Mouse (Mus musculus): Measurements from ENCODE around the gene Zc3h7b. TPM values are rescaled to one million over a fixed set of nuclear protein-coding genes. Genes with fewer than 3 reads are reported as not detected.

Zc3h7b gene
- total RNA-seq, 2 experiments from 2014 or later = 188 to 197 TPM

GRCm38 (mm10) chr15:81776631-81777422, 32.0 kb downstream of the Zc3h7b start:
- DNase-seq (ENCODE audit: low spot score in 2 of 2) = no peak
- intact Hi-C loops (cut with DNase I) = no loop called here

- intact Hi-C loops (cut with DNase I) = no loop called here
- DNase-seq (ENCODE audit: low spot score in 2 of 2) = no peak
These were observed 37.0 kb downstream of the Zc3h7b start for GRCm38 (mm10) chr15:81781816-81782215.

GRCm38 (mm10) chr15:81784762-81785161, 39.9 kb downstream of the Zc3h7b start:
- intact Hi-C loops (cut with DNase I) = no loop called here
- DNase-seq (ENCODE audit: low spot score in 2 of 2) = peak in 1 of 2 experiments; percentile 43

GRCm38 (mm10) chr15:81785701-81786100, 40.8 kb downstream of the Zc3h7b start:
- intact Hi-C loops (cut with DNase I) = no loop called here
- DNase-seq (ENCODE audit: low spot score in 2 of 2) = no peak

GRCm38 (mm10) chr15:81787525-81787924, 42.7 kb downstream of the Zc3h7b start:
- intact Hi-C loops (cut with DNase I) = no loop called here
- DNase-seq (ENCODE audit: low spot score in 2 of 2) = no peak

GRCm38 (mm10) chr15:81792444-81792843, 47.6 kb downstream of the Zc3h7b start:
- DNase-seq (ENCODE audit: low spot score in 2 of 2) = no peak
- intact Hi-C loops (cut with DNase I) = no loop called here

- intact Hi-C loops (cut with DNase I) = no loop called here
- peak in 1 of 2 experiments; percentile 43 for DNase-seq (ENCODE audit: low spot score in 2 of 2)
These were observed 51.4 kb downstream of the Zc3h7b start for GRCm38 (mm10) chr15:81796228-81796627.

DNA sequence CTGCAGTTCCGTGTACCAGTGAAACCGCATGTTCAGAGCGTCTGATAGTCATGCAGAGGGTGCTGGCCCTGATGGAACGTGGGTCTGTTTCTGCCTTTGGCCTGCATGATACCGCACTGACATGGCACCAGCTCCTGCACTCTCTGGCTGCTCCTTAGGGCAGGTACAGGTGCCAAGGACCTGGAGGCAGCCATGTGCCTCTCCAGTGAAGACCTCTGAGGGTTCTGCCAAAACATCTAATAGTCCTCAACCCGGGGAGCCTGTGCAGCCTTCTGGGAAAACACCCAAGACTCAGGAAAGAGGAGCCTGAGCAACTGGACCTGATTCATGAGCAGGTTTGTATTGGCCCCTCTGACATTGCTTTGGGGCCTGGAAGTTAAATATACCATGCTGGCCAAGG, 53.0 kb downstream of the Zc3h7b start:
- no peak for DNase-seq (ENCODE audit: low spot score in 2 of 2)
- intact Hi-C loops (cut with DNase I) = no loop called here

DNA sequence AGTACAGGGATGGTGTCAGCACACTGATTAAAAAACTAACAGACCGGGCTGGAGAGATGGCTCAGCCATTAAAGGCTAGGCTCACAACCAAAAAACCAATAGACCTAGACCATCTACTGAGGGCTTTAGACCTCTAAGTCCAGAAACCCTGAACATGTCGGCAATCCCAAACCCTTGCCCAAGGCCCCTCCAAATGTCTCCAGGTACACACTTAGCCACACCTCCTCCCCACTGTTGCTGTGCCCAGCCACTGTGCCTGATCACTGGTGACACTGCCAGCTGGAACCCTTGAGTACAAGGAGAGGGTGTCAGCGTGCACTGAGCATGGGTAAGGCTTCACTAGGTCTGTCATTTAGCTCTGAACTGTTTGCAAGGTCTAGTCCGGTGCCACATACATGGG, 53.6 kb downstream of the Zc3h7b start:
- no peak for DNase-seq (ENCODE audit: low spot score in 2 of 2)
- intact Hi-C loops (cut with DNase I) = no loop called here

GRCm38 (mm10) chr15:81800391-81800790, 55.5 kb downstream of the Zc3h7b start:
- DNase-seq (ENCODE audit: low spot score in 2 of 2) = no peak
- intact Hi-C loops (cut with DNase I) = loop anchor here (5.0 kb wide), 1 partner anchor 53 kb away; the partner anchor contains the start of genes Rangap1 and Zc3h7b

GRCm38 (mm10) chr15:81802001-81802890, 57.4 kb downstream of the Zc3h7b start, which contains the start of gene Tef:
Gene Tef, plus strand, starts transcription at chr15:81802421.
- DNase-seq (ENCODE audit: low spot score in 2 of 2) = peak; percentile 100
- intact Hi-C loops (cut with DNase I) = loop anchor here (5.0 kb wide), 1 partner anchor 55 kb away; the partner anchor contains the start of genes Rangap1 and Zc3h7b

DNA sequence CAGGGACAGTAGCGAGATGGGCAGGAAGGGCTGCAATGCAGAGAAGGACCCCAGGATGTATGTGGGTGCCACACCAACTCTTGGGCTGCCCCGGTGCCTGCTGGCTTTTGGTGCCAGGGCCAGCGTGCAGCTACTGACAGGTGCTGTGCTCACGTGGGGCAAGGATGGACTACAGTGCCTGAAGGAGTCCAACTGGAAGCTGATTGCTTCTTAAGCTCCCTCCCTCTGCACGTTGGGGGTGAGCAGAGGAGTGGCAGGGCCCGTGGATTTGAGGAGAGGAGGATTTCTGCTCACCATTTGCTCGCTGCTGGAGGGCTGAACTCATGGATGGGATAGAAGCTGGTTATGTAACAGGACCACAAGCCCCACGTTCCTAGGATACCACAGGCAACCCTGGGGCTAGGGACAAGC, 58.1 kb downstream of the Zc3h7b start:
- intact Hi-C loops (cut with DNase I) = loop anchor here (5.0 kb wide), 1 partner anchor 56 kb away; the partner anchor contains the start of genes Rangap1 and Zc3h7b

GRCm38 (mm10) chr15:81803425-81803951, 58.6 kb downstream of the Zc3h7b start:
- intact Hi-C loops (cut with DNase I) = loop anchor here (5.0 kb wide), 1 partner anchor 56 kb away; the partner anchor contains the start of genes Rangap1 and Zc3h7b
- no peak for DNase-seq (ENCODE audit: low spot score in 2 of 2)

More for the DNA sequence above, 58.1 kb downstream of the Zc3h7b start:
- DNase-seq (ENCODE audit: low spot score in 2 of 2) = peak; percentile 62 to 89

GRCm38 (mm10) chr15:81804172-81804571, 59.3 kb downstream of the Zc3h7b start:
- no peak for DNase-seq (ENCODE audit: low spot score in 2 of 2)
- intact Hi-C loops (cut with DNase I) = loop anchor here (5.0 kb wide), 1 partner anchor 57 kb away; the partner anchor contains the start of genes Rangap1 and Zc3h7b

GRCm38 (mm10) chr15:81804883-81805282, 60.0 kb downstream of the Zc3h7b start:
- intact Hi-C loops (cut with DNase I) = loop anchor here (5.0 kb wide), 1 partner anchor 58 kb away; the partner anchor contains the start of genes Rangap1 and Zc3h7b
- DNase-seq (ENCODE audit: low spot score in 2 of 2) = no peak

DNA sequence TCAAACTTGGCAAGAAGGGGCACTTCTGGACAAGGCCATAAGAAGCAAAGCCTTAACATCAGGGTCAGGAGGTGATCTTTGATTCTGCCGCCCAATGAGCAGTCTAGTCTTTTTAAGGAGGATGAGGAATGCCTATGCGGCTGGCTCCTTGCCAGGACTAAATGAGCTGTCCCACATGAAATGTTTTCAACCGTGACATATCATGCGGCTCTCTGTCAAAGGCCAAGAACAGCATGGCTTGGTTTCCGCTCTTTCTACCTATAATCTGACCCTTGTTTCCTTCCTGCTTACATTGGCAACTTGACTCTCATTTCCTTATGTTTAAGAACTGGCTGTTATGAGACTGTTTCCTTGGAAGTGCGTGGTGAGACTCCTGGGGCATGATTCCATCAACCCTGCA, 60.8 kb downstream of the Zc3h7b start:
- DNase-seq (ENCODE audit: low spot score in 2 of 2) = no peak
- intact Hi-C loops (cut with DNase I) = no loop called here

DNA sequence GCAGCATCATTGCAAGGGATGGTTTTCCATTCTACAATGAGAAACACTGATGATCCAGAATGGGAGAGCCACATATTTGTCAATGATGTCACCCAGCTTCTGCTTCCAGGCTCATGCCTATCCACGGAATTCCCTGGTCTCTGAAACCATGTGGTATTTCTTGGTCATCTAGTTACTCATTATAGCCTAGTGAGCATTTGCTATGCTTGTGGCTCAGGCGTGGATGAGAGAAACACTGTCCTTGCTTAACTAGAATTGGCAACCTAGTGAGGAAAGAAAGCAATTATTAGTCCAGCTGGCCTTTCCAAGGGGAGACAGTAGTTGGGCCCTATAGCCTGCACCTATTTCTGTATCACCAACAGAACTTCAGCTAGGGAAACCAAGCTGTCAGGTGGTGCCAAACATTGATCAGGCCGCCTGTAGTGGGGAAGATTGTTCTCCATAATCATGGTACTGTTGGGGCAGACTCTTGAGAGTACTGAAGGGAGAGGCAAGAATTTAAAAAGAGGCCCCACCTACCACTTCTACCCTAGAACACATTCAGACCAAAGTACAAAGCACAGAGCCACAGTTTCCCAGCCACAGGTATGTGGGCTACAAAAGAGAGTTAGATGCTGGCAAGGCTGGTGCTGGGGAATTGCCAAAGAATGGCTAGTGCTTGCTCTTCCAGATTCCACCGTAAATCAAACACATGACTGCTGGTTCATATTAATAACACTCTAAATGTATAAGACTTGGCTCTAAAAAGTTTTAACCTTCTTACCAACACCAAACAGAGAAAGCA, 62.0 kb downstream of the Zc3h7b start:
- intact Hi-C loops (cut with DNase I) = no loop called here
- DNase-seq (ENCODE audit: low spot score in 2 of 2) = no peak

DNA sequence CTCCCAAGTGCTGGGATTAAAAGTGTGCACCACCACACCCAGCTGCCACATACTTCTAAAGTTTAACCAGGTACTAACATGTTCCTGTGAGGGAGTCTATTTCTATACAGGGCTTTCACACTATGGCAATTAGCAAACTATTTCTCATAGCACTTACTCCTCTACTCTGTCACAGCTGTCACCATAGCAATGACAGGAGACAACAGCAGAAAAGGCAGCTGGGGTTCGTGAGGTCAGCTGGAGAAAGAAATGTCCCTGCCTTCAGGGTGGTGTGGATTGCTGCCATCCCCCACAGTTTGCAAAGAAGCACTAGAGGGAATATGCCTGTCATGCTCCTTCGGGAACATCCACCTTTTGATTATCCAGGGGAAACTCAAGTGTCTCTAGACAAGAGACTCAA, 63.9 kb downstream of the Zc3h7b start:
- intact Hi-C loops (cut with DNase I) = no loop called here

DNA sequence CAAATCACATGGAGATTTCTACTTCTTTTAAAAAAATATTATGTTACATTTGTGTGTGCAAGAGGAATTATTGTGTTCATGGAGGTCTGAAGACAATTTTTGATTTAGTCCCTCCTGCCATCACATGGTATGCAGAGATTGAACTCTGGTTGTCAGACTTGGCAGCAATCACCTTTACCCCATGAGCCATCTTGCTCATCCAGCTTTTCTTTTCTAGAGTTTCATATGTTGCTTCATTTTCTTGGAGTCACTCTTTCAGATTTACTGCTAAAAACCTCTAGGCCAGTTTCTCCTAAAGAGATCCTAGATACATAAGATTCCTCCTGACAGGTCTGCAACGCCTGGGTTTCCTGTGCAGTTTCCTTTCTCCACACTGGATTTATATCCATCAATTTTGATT, 64.7 kb downstream of the Zc3h7b start:
- intact Hi-C loops (cut with DNase I) = no loop called here

More for the DNA sequence above, 63.9 kb downstream of the Zc3h7b start:
- DNase-seq (ENCODE audit: low spot score in 2 of 2) = no peak

More for the DNA sequence above, 64.7 kb downstream of the Zc3h7b start:
- no peak for DNase-seq (ENCODE audit: low spot score in 2 of 2)
